Comparison of ENCODE assay signal across 8 mouse cellular contexts in genomic region chr6:119543803-119544517, GRCm38 (mm10). TPM values are rescaled to one million over a fixed set of nuclear protein-coding genes. Genes with fewer than 3 reads are reported as not detected.
DNase-seq lines count a peak whose midpoint lies in the region; ATAC-seq and TF ChIP-seq lines count a peak whose summit lies in the region.

Wnt5b (minus strand) TSS chr6:119544347.

- no peak for TF ChIP-seq POLR2A in ES-Bruce4 (IDR thresholded peaks at IDR 0.05; ENCODE audit: insufficient read depth, low read length)

- H3K9ac ChIP-seq in ES-Bruce4 (ENCODE audit: low read depth, poor library complexity, severe bottlenecking), result peak within 1 kb of the TSS; percentile 77
- H3K9ac ChIP-seq in embryonic facial prominence, embryonic 11.5 days (replicated peaks; ENCODE audit: low read length), result peak within 1 kb of the TSS; percentile 84
- peak within 1 kb of the TSS; percentile 44 for H3K9ac ChIP-seq in hindbrain, embryonic 15.5 days

- peak within 1 kb of the TSS; percentile 95 for H3K4me2 ChIP-seq in embryonic facial prominence, embryonic 11.5 days (ENCODE audit: low read depth, low read length)
- H3K4me2 ChIP-seq in hindbrain, embryonic 15.5 days, result peak within 1 kb of the TSS; percentile 93

- H3K4me1 ChIP-seq in ES-Bruce4 (ENCODE audit: control insufficient read depth, insufficient read depth, low read length), result no peaks in the 10 kb centered on the region
- H3K4me1 ChIP-seq in embryonic facial prominence, embryonic 11.5 days (ENCODE audit: control insufficient read depth, insufficient read depth, low read length), result no peaks in the 10 kb centered on the region; the same call in 1 of the 2 replicates
- peaks cover 17% of the 10 kb centered on the region for H3K4me1 ChIP-seq in hindbrain, embryonic 15.5 days (replicated peaks)

- under 1% methylated on average over 89 of the region's 120 CpGs for WGBS in embryonic facial prominence, embryonic 11.5 days
- WGBS in hindbrain, embryonic 15.5 days, result under 1% methylated on average over 95 of the region's 120 CpGs

- no peaks in the 10 kb centered on the region for H3K36me3 ChIP-seq in ES-Bruce4 (ENCODE audit: control insufficient read depth, insufficient read depth, low read length, poor library complexity, severe bottlenecking)
- no peaks in the 10 kb centered on the region for H3K36me3 ChIP-seq in embryonic facial prominence, embryonic 11.5 days (replicated peaks; ENCODE audit: control insufficient read depth, insufficient read depth, low read depth, low read length)
- no peaks in the 10 kb centered on the region for H3K36me3 ChIP-seq in hindbrain, embryonic 15.5 days

- H3K27ac ChIP-seq in ES-Bruce4 (ENCODE audit: insufficient read depth, low read length), result no peak within 1 kb of the TSS
- peak within 1 kb of the TSS; percentile 20; the same call in 1 of the 2 replicates for H3K27ac ChIP-seq in embryonic facial prominence, embryonic 11.5 days (replicated peaks; ENCODE audit: low read depth, low read length)
- no peak within 1 kb of the TSS for H3K27ac ChIP-seq in hindbrain, embryonic 15.5 days (replicated peaks)

- ATAC-seq in embryonic facial prominence, embryonic 11.5 days (replicated peaks; ENCODE audit: insufficient number of reproducible peaks, low FRiP score, low TSS enrichment, low read depth), result peak; percentile 58
- peak; percentile 59 for ATAC-seq in hindbrain, embryonic 15.5 days (ENCODE audit: low FRiP score, low read depth)

- no peak for TF ChIP-seq CTCF in ES-Bruce4 (IDR thresholded peaks at IDR 0.05; ENCODE audit: low read depth, low read length)

- no peaks in the 10 kb centered on the region for H3K9me3 ChIP-seq in ES-Bruce4 (replicated peaks; ENCODE audit: control insufficient read depth, insufficient read depth, low read length, poor library complexity, severe bottlenecking)
- H3K9me3 ChIP-seq in embryonic facial prominence, embryonic 11.5 days (replicated peaks; ENCODE audit: control insufficient read depth, low read length), result no peaks in the 10 kb centered on the region
- H3K9me3 ChIP-seq in hindbrain, embryonic 15.5 days, result no peaks in the 10 kb centered on the region

- peak within 1 kb of the TSS; percentile 58 for H3K4me3 ChIP-seq in ES-Bruce4 (ENCODE audit: low read depth, low read length)
- H3K4me3 ChIP-seq in embryonic facial prominence, embryonic 11.5 days (ENCODE audit: low read depth, low read length), result peak within 1 kb of the TSS; percentile 82
- peak within 1 kb of the TSS; percentile 66 for H3K4me3 ChIP-seq in hindbrain, embryonic 15.5 days

- H3K27me3 ChIP-seq in ES-Bruce4 (ENCODE audit: control insufficient read depth, insufficient read depth, low read length, poor library complexity, severe bottlenecking), result peaks cover 14% of the 10 kb centered on the region
- no peaks in the 10 kb centered on the region; the same call in 1 of the 2 replicates for H3K27me3 ChIP-seq in embryonic facial prominence, embryonic 11.5 days (ENCODE audit: control insufficient read depth, insufficient read depth, low read length)
- H3K27me3 ChIP-seq in hindbrain, embryonic 15.5 days, result peaks cover 21% of the 10 kb centered on the region

- DNase-seq in gastrocnemius, postnatal 10 days, result peak; percentile 37
- no peak for DNase-seq in gastrocnemius, adult 8-10 months (ENCODE audit: low spot score in 2 of 2)
- peak; percentile 53 for DNase-seq in embryonic facial prominence, embryonic 11.5 days (ENCODE audit: low spot score)
- peak; percentile 27 to 42 for DNase-seq in lung, postnatal 4 days
- DNase-seq in thymus, postnatal 14 days, result peak; percentile 59
- DNase-seq in layer of hippocampus, adult 8-10 months (ENCODE audit: low spot score in 2 of 2), result no peak

- TF ChIP-seq EP300 in ES-Bruce4 (IDR thresholded peaks at IDR 0.05; ENCODE audit: insufficient read depth, low read depth, low read length), result no peak

RNA-seq across cellular contexts. Expression of gene Wnt5b, which starts in this region (rescaled TPM):
- 1 to 10 TPM; 3.1 to 3.7 TPM for total RNA-seq in gastrocnemius, postnatal 10 days (2021)
- 1 to 10 TPM; 1.3 to 1.9 (median 1.7) TPM for total RNA-seq in gastrocnemius, adult 8-10 months (2022)
- polyA plus RNA-seq in ES-Bruce4 (2011; ENCODE audit: insufficient read depth, insufficient read length, low read depth, missing spikeins), result 2.5 and 2.8 TPM in 2 replicates
- 12.9 and 13.8 TPM in 2 replicates for polyA plus RNA-seq in embryonic facial prominence, embryonic 11.5 days (2014; fragmentation: Nextera tagmentation; extraction: Ambion mirVana)
- polyA plus RNA-seq in hindbrain, embryonic 15.5 days (2015; fragmentation: Nextera tagmentation; extraction: Ambion mirVana), result 4.9 and 6.6 TPM in 2 replicates
- total RNA-seq in layer of hippocampus, adult 8-10 months (2022), result 1 to 10 TPM; 1.6 to 3.1 (median 2.5) TPM

Comparison
In these comparisons a context has a peak if more than half of its experiments do, and no peak if none do; other contexts are left out.
1. DNase-seq: peak in gastrocnemius, postnatal 10 days (single experiment), embryonic facial prominence, embryonic 11.5 days (single experiment), lung, postnatal 4 days (2 of 2) and thymus, postnatal 14 days (single experiment); none in gastrocnemius, adult 8-10 months (0 of 2) and layer of hippocampus, adult 8-10 months (0 of 2).
2. Peak in every context shown above with its lines, with median percentiles within 50 percentile points of each other: H3K4me3 ChIP-seq and H3K9ac ChIP-seq.